Mouse (Mus musculus): Measurements from ENCODE around the gene Bcat1.

Bcat1 gene

DNA sequence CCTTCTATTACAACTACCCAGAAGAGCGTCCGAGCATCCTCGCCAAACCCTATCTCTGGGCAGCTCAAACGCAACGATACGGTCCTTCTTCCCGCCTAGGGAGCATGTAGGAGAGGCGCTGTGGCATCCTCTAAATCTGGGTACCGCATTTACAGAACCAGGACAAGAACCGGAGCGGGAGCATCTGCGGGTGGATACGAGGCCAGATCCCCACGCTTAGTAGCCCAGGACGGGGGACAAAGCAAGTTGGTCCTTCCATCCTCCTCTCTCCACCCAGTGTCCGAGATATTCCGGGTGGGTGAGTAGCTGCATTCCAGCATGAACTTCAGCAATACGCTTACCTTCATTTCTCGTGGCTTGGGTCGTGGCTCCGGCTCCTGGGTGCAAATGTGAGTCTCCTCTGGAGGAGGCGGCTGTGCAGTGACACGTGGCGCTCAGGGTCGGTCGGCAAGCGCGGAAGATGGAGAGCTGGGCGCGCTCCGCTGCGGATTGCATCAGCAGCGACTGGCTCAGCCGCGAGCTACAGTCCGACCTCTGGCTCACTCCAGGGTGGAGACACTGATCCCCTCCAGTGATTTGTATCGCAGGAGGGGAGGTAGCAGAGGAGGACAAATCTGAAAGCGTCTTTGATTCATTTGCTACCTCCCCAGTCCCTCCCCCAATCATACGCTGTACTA, at the start of gene Bcat1:
Gene Bcat1 (minus strand): TSS at position 637 of the 677 bp plus-strand sequence.
- POLR2A ChIA-PET, result interaction anchor here (0.6 to 62.8 kb wide), 68 partner anchors 8 to 1567 kb away, joined by 3 to 3414 read pairs (median 5); partner anchors contain the start of genes Casc1 (in 3 of the 4), Etfrf1 (in 3 of the 4), Bcat1 (in 1 of the 4) and Lrmp (in 1 of the 4)
- CTCF ChIA-PET, result interaction anchor here in 2 of 4 experiments (0.9 to 1.3 kb wide), 4 partner anchors 13 to 111 kb away, joined by 3 to 4 read pairs (median 3); no protein-coding TSS in a partner anchor

DNA sequence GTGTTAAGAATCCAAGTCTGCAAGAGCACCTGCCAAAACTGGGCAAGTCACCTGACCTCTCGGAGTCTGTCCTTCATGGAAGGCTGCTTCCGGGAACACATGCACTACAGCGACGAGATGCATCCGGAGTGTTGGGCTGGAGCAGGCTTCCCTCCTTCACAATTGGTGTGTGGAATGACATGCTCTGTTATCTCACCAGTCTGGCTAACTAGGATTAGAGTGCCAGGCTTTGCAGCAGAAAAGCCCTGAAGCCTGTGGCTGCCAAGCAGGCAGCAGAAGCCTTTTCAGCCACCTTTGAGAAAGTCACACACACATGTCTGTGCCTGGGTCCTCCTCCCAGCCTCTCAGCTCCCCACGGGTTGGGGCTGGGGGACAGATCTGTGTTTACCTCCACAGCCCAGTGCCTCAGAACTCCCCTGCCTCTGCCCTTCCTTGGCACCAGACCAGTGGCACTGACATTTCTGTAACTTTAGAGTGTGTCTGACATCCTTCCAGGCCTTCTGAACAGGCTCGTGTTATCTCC, 49.7 kb upstream of the Bcat1 start:
- CTCF ChIA-PET, result interaction anchor here in 1 of 4 experiments (0.6 kb wide), 1 partner anchor 235 kb away, joined by 3 read pairs; no protein-coding TSS in a partner anchor
- POLR2A ChIA-PET, result interaction anchor here in 2 of 4 experiments (0.7 to 1.0 kb wide), 6 partner anchors 9 to 86 kb away, joined by 3 to 4 read pairs (median 3); no protein-coding TSS in a partner anchor

DNA sequence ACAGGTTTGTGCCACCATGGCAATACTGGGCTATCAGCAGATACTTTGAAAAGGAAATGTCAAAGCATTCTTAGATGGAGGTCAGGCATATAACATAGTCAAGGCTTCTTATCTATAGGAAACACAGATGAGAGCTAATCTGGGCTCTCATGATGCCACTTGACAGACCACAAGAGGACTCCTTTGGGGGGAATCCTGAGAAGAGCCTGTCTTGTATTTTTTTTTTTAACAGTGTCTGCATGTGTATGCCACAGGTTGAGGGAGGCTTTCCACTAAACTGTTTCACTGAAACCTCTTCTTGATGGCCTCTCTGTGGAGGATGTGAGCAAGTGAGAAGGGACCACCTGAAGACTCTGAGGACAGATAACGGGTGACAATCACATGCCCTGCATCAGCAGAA, 48.6 kb upstream of the Bcat1 start:
- POLR2A ChIA-PET, result interaction anchor here in 2 of 4 experiments (0.8 to 1.8 kb wide), 6 partner anchors 8 to 87 kb away, joined by 3 to 6 read pairs (median 4); no protein-coding TSS in a partner anchor
- CTCF ChIA-PET, result no interaction called here

DNA sequence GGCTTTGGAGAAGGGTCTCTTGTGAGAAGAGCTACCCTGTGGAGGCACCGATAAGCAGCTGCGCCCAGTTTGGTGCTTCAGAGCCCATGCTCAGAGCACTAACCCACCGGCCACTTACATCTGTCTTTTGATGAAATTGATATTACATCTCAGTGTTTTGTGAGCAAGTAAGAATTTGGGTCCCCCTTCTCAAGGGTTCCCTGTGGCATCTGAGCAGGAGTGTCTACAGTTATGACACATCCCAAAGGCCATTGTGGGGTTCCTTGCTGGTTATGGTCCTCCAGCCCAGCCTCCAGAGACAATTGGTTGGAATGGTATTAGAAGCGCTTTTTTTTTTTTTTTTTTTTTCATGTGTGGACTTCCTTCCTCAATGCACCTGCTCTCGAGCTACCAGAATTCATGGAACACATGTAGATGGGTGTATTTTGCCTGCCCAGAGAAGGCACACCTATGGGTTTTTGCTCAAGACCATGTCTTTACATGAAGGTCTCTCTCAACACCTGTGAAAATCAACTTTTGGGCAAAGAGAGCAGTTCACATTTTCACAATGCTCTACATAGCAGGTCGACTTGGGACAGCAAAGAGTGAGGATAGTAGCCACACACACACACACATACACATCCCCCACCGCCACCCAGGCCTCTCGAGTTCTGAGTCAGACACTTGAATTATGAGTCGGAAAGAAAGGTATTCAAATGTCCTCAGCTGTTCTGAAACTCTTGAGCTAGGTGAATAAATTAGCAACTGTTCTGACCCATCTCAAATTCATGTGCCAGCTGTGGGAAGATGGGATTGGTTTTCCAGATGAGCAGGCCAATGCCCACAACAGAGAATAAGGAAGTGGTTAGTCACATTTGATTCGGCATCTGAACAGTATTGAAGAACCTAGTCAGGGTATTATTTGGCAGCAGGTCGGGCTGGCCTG, 47.4 kb upstream of the Bcat1 start:
- ChIA-PET CTCF (interaction anchor here in 2 of 4 experiments (0.6 to 0.8 kb wide), 2 partner anchors 109 to 123 kb away, joined by 3 to 5 read pairs; no protein-coding TSS in a partner anchor), POLR2A (interaction anchor here in 3 of 4 experiments (0.7 to 4.8 kb wide), 22 partner anchors 12 to 217 kb away, joined by 3 to 63 read pairs (median 6); partner anchors contain the start of gene Bcat1 (in 1 of the 3))

DNA sequence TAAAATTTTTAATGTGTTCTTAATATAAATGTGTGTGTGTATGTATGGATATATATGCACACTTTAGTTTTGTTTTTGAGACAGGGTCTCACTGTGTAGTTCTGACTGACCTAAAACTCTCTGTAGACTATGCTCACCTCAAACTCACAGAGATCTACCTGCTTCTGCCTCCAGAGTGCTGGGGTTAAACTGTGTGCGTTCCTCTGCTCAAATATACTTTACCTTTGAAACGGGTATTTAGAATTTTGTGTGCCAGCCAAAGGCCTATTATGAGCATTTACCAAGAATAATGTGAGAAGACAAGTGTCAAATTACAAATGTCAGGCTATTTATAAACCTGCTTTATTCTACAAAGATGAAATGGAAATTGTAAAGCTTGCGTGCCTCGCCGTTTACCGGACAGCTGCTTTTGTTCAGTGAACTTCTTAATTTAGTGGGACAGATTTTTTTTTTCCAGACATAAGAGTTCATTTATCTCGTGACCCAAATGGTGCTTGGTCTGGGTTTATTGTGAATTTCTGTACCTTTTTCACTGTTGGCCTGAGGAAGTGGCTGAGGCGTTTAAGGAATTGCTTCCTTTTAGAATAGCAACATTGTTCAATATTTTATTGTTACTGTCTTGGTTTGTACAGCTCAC, 46.6 kb upstream of the Bcat1 start:
- CTCF ChIA-PET, result interaction anchor here in 2 of 4 experiments (0.7 to 0.8 kb wide), 2 partner anchors 54 to 122 kb away, joined by 3 read pairs; no protein-coding TSS in a partner anchor
- POLR2A ChIA-PET, result interaction anchor here (0.9 to 4.8 kb wide), 43 partner anchors 9 to 218 kb away, joined by 3 to 63 read pairs (median 6); partner anchors contain the start of genes Bcat1 (in 1 of the 4), Casc1 (in 1 of the 4) and Etfrf1 (in 1 of the 4)

DNA sequence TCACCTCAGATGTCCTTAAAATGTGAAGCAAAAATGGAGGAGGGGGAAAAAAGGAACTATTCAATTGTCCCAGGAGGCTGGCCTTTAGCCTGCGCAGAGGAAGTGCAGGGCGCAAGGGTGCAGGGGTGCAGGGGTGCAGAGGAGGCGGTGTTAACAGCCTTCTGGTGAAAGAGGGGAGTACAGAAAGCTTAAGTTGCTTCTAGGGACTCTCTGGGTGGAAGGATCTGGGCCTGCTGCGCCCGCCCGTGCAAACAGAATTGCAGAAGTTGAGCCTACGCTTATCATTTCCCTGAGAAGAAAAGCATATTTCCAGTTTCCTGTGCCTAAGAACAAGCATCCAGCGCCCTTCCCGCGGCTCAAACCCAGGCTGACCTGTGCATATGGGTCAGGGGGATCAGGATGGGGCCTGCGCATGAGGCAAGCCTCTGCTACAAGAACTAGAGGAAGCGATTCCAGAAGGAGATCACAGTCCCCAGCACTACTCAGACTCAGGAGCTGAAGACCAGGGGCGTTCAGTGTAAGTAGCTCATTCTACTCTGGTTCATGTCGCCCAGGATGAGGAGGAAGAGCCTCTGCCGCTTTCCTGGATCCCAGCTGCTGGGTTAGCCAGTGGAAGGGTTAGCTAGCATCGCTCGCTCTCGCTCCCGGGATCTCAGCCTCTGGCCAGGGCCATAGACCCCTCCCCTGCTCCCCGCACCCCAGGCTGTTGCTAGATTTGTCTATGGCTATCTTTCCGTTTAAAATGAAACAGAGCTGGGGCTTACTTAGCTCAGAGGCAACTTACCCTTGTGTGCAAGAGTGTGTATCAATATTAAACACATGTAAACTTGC, 45.8 kb upstream of the Bcat1 start:
- POLR2A ChIA-PET, result interaction anchor here (0.7 to 4.8 kb wide), 66 partner anchors 8 to 219 kb away, joined by 3 to 63 read pairs (median 5); partner anchors contain the start of genes Bcat1 (in 2 of the 4), Casc1 (in 2 of the 4) and Etfrf1 (in 2 of the 4)

DNA sequence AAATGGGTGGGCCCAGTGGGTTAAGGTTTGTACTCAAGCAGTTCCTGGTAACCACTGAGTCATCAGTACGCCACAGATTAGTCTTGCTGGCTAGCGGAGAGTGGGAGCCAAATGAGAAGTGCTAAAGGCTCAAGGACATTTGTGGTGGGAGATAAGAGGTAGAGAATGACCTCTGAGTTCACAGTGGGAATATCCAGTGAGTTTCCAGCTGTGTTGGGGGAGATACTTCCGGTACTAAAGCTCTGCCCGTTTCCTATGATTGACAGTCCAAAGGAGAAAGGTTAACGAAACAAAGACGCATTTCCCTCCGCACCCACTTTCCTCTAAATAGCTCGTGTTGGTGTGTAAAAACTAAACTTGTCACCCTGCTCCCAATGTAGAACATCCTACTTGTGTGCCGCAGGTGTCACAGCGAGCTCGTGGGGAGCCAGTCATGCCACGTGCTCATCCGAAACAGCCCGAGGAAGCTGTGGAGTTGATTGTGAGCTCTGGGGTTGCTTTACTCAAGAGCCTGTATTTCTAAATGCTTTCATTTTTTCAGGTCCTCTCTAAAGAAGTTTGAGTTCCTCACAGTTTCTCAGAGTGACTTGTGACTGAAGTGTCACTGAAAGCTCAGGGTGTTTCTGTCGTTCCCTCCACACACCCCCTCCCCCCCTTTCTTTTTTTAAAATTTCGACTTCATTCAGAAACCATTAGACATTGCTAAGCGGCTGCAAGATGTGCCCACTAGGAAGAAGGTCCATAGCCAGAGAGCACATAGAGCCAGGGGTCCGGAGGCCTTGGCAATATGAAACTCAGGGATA, 45.0 kb upstream of the Bcat1 start:
- ChIA-PET POLR2A (interaction anchor here in 3 of 4 experiments (0.5 to 4.8 kb wide), 55 partner anchors 9 to 340 kb away, joined by 3 to 63 read pairs (median 5); partner anchors contain the start of genes Bcat1 (in 3 of the 3), Casc1 (in 2 of the 3) and Etfrf1 (in 2 of the 3)), CTCF (interaction anchor here in 2 of 4 experiments (0.7 to 1.6 kb wide), 4 partner anchors 20 to 220 kb away, joined by 3 to 4 read pairs (median 3); no protein-coding TSS in a partner anchor)

More for the DNA sequence above, 45.8 kb upstream of the Bcat1 start:
- CTCF ChIA-PET, result interaction anchor here in 2 of 4 experiments (0.5 to 0.7 kb wide), 2 partner anchors 55 to 137 kb away, joined by 3 to 4 read pairs; no protein-coding TSS in a partner anchor

DNA sequence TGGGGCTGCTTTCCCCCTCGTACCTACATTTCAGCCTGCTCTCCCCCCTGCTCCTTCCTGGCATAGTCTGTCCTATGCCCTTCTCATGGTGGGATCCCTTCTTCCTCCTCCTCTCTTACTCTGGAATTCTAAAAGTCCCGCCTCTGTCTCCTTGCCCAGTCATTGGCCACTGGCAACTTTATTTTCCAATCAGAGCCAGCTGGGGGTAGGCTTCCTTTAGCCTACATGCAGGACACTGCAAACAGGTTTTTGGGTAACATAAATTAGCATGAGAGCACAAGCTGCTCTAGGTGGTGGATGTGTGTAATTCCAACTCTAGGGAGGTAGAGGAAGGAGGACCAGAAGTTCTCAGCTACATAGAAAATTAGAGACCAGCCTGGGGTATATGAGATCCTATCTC, 44.1 kb upstream of the Bcat1 start:
- ChIA-PET CTCF (interaction anchor here in 1 of 4 experiments (1.5 to 1.6 kb wide), 2 partner anchors 67 to 221 kb away, joined by 3 to 4 read pairs; no protein-coding TSS in a partner anchor), POLR2A (interaction anchor here in 3 of 4 experiments (0.7 to 4.8 kb wide), 34 partner anchors 9 to 220 kb away, joined by 3 to 63 read pairs (median 8); partner anchors contain the start of genes Casc1 (in 3 of the 3), Etfrf1 (in 3 of the 3) and Bcat1 (in 1 of the 3))

DNA sequence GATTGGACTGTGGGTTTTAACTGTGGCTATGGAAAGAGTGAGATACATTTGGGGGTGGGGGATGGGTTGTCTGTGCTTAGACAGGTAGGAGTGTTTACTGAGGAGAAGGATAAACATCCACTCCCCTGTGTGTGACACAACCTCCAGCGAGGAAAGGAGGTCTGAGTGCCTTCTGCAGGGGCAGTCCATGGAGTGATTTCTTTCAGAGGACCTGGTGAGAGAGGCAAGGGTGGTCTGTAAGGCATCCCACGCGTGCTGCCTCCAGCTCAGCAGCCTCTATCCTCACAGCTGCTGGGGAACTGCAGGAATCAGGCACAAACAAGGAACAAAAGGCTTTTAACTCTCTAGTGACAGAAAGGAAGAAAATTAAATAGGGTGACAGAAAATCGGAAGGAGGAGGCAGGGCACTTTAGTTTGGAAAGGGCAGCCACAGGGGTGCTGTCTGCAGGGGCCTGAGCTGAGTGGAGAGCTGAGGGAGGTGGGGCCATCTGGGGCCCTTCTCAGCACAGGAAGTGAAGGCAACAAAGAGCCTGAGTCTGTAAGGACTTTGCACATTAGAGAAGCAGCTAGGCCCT, 40.2 kb upstream of the Bcat1 start:
- POLR2A ChIA-PET, result interaction anchor here in 3 of 4 experiments (0.5 to 4.9 kb wide), 29 partner anchors 8 to 1512 kb away, joined by 3 to 43 read pairs (median 4); partner anchors contain the start of genes Casc1 (in 1 of the 3) and Etfrf1 (in 1 of the 3)
- CTCF ChIA-PET, result interaction anchor here in 2 of 4 experiments (0.6 to 1.5 kb wide), 4 partner anchors 13 to 71 kb away, joined by 3 to 4 read pairs (median 4); no protein-coding TSS in a partner anchor

DNA sequence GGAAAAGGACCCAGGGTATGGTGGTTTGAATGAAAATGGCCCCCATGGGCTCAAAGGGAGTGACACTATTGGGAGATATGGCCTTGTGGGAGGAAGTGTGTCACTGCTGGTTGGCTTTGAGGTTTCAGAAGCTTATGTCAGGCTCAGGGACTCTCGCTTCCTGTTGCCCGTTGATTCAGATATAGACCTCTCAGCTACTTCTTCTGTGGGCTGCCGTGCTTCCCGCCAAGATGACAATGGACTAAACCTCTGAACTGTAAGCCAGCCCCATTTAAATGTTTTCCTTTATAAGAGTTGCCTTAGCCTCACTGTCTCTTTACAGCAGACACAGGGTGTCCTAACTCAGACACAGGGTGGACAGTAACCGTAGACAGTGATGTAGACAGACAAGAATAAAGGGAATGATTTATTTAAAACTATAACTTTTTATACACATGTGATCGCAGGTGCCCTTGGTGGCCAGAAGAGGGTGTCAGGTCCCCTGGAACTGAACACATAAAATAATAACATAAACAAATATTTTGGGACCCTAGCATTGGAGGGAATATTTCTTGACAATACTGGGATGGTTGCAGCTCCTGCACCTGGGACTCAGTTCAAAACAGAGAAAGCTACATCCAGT, 39.6 kb upstream of the Bcat1 start, which contains the start of gene Lrmp:
Gene Lrmp (plus strand): TSS at position 178 of the 622 bp plus-strand sequence.
- CTCF ChIA-PET, result interaction anchor here in 3 of 4 experiments (0.6 to 1.2 kb wide), 3 partner anchors 19 to 45 kb away, joined by 3 to 4 read pairs (median 3); no protein-coding TSS in a partner anchor
- POLR2A ChIA-PET, result interaction anchor here in 3 of 4 experiments (0.5 to 4.9 kb wide), 18 partner anchors 9 to 1511 kb away, joined by 3 to 43 read pairs (median 4); partner anchors contain the start of genes Casc1 (in 1 of the 3) and Etfrf1 (in 1 of the 3)

DNA sequence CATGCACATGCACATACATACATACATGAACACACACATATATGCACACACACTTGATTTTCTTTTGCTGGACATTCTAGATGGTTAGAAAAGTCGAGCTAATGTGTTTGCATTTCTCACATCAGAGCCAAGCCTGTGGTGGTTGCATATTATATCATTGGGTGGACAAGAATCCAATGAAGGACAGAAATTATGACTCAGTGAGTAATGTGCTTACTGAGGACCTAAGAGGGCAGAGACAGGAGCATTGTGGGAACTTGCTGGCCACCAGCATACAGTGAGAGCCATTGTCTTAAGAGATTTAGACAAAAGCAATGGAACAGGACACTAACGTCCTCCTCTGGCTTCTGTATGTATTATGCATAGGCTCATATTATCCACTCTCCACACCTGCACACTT, 38.6 kb upstream of the Bcat1 start:
- POLR2A ChIA-PET, result interaction anchor here in 1 of 4 experiments (1.4 to 62.1 kb wide), 3 partner anchors 9 to 77 kb away, joined by 3 to 3414 read pairs (median 43); partner anchors contain the start of gene Bcat1
- CTCF ChIA-PET, result interaction anchor here in 1 of 4 experiments (0.6 kb wide), 1 partner anchor 25 kb away, joined by 3 read pairs; no protein-coding TSS in a partner anchor

DNA sequence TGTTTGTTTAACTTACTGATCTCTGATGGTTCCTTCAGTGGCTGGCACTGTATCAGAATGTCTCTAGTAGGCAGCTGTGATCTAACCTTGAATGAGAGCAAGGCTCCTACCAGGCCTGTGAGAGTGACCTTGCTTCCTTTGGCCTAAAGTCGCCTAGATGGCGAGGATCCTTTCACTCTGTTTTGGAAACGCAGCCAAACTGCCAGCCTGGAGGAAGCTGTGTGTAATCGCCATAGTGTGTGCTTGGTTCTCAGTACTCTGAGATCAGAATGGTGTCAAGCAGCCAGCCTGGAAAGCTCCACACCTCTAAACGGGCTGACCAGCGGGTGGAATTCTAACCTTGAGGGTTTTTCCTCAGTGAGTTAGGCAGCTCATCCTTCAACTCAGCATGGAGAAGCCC, 36.9 kb upstream of the Bcat1 start:
- POLR2A ChIA-PET, result interaction anchor here in 3 of 4 experiments (0.8 to 62.1 kb wide), 10 partner anchors 8 to 64 kb away, joined by 3 to 3414 read pairs (median 5); partner anchors contain the start of gene Bcat1 (in 1 of the 3)
- CTCF ChIA-PET, result interaction anchor here in 1 of 4 experiments (1.0 to 1.4 kb wide), 2 partner anchors 12 to 24 kb away, joined by 3 read pairs; no protein-coding TSS in a partner anchor

DNA sequence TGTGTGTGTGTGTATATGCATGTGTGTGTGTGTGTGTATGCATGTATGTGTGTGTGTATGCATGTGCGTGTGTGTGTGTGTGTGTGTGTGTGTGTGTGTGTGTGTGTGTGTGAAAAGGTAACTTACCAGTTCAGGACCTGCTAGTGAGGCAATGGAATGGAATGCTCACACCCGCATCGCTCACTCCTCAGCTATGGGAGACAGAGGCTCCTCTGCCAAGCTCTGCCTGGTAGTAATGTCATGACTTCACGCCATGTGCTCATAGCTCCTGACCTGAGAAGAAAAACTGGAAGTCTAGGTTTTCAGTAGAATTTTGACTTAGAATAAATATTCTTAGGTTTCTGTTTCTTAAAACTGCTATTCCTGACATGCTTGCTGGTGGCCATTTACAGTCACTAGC, 34.8 kb upstream of the Bcat1 start:
- POLR2A ChIA-PET, result interaction anchor here in 3 of 4 experiments (1.0 to 62.1 kb wide), 10 partner anchors 10 to 55 kb away, joined by 3 to 3414 read pairs (median 4); partner anchors contain the start of gene Bcat1 (in 1 of the 3)

More for the DNA sequence above, 34.8 kb upstream of the Bcat1 start:
- CTCF ChIA-PET, result no interaction called here

Measured in embryonic stem cell, embryonic (primary cell).